Mouse (Mus musculus) Patski (cell line): ENCODE measurements around the gene Sgsm1. TPM values are rescaled to one million over a fixed set of nuclear protein-coding genes. Genes with fewer than 3 reads are reported as not detected.

Experiments
- ATAC-seq: fragments of 100-300 bp; one replicate; pipeline ENCODE4 v1.8.0; 2021
- CTCF ChIA-PET: fragments of 350-600 bp; sonication (Branson Sonifier 250); formaldehyde crosslinking; loops from one replicate; lab custom pipeline; 2022; ENCODE audit warnings: inconsistent platforms; lab: Charles Lee
- POLR2A ChIA-PET: fragments of 350-600 bp; sonication (Branson Sonifier 250); formaldehyde crosslinking; loops from one replicate; lab custom pipeline; 2022; ENCODE audit warnings: antibody characterized with exemption, inconsistent platforms; lab: Charles Lee
- DNase-seq: peaks from one replicate; pipeline ENCODE4 v3.0.0-alpha.2; 2011; ENCODE audit warnings: low read depth, low spot score
- H3K27me3 ChIP-seq: fragments of 371-371 bp; one replicate; pipeline ENCODE4 v1.5.1; 2021
- CTCF ChIP-seq: fragments of 100-300 bp; IDR thresholded peaks from one replicate; pipeline ENCODE4 v1.5.1; 2021
- in situ Hi-C: fragments of 300-500 bp; cut with MboI; formaldehyde crosslinking; loops from 3 replicates; pipeline ENCODE4 v1.11.1; 2018; ENCODE audit warnings: low pct_unique_long_range_greater_than_20kb, mixed read lengths
- polyA plus RNA-seq: library from polyadenylated mRNA; unstranded; gene quantifications from one replicate; pipeline ENCODE4 v1.2.3, GENCODE M21; 2021

Sgsm1 gene
- polyA plus RNA-seq, 1 experiment from 2014 or later = 0.12 TPM

DNA sequence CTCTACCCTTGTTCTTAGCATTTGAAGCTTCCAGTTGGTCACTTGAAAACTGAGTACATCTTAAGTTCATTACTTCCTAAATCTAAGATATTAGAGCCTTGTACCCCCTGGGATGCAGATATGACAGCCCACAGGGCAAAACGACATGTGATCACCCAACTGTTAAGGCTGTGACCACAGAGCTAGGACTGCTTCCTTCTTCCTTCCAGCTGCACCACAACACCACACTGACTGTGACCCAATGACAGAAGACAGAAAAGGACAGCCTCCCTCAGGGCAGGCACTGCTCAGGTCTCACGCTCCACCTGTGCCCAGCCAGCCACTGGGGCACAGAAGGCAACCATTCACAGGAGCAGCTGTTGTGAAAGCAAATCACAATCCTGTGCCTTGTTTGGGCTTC is 26.9 kb downstream of the Sgsm1 start:
- ChIA-PET CTCF (no interaction called here), POLR2A (no interaction called here)
- no peak for DNase-seq
- no peak for ATAC-seq
- H3K27me3 ChIP-seq = peaks cover 14% of the 10 kb centered on the region
- TF ChIP-seq CTCF = no peak
- in situ Hi-C loops = no loop called here

DNA sequence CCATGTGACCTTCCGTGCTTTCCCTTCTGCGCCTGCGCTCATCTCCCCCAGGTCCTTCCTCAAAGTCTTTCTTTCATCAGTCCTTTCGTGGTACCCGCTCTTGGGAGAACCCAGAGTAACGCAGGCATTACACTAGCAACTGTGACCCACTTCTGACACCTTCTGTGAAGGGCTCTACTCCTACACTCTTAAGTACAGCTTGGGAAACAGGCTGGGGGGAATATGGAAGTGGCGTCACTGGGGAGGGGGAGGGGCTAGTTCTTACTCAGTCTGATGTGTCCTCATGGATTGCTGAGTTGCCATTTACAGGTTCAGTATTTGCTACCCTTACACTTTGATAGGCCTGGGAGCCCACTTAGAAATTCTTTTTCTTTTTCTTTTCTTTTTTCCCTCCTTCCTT is 29.0 kb downstream of the Sgsm1 start:
- peaks cover 10% of the 10 kb centered on the region for H3K27me3 ChIP-seq
- ChIA-PET CTCF (no interaction called here), POLR2A (no interaction called here)
- ATAC-seq = no peak
- in situ Hi-C loops = no loop called here
- DNase-seq = no peak
- no peak for TF ChIP-seq CTCF

DNA sequence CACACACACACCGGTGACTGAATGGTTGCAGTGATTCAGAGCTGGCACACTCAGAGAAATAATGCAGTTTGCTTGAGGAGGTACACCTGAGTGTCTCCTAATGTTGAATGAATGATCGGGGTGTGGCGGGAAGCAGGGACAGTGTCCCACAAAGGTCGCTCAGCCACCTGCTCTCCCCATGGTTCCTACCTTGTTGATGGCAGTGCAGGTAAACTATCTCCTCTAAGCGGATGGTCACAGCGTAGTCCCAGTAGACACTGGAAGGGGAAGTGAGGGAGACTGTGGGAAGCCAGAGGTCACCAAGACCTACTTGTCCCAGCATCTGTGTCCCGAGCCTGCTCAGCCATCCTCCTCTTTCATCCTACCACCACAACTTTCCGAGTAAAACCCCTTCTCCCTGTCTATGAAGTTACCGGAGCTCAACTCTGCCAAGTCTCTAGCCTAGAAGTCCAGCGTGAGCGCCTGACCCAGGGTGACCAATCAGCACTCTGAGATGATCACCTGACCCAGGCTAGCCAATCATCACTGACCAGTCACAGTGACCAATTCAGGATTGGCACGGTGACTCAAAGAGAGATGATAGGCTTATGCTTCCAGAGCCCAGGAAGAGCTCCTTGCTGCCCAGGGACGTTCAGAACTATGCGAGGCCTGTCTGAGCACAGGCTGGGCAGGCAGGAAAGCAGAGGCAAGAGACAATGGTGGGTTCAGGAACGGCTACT is 30.3 kb downstream of the Sgsm1 start:
- peaks cover 17% of the 10 kb centered on the region for H3K27me3 ChIP-seq
- DNase-seq = no peak
- ChIA-PET CTCF (no interaction called here), POLR2A (no interaction called here)
- in situ Hi-C loops = no loop called here
- no peak for TF ChIP-seq CTCF
- no peak for ATAC-seq

DNA sequence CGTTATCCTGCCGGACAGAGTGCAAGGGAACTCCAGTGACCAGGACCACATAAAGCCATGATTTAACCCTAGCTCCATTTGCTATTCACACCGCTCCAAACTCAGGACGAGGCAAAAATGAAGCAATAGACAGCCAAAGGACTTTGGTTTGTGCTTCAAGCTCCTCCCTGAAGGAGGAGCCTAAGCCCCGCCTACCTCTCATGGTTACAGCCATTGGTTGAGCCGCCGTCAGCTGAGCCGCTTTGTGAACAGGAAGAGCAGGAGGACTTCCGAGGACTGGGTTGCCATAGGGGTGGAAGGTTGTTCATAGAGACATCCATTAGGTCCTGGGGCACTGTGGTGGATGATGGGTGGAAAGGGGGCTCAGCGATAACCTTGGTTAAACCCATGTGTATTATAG is 34.7 kb downstream of the Sgsm1 start:
- H3K27me3 ChIP-seq = peaks cover 8% of the 10 kb centered on the region
- in situ Hi-C loops = no loop called here
- ChIA-PET CTCF (no interaction called here), POLR2A (no interaction called here)
- no peak for ATAC-seq
- TF ChIP-seq CTCF = no peak
- no peak for DNase-seq

DNA sequence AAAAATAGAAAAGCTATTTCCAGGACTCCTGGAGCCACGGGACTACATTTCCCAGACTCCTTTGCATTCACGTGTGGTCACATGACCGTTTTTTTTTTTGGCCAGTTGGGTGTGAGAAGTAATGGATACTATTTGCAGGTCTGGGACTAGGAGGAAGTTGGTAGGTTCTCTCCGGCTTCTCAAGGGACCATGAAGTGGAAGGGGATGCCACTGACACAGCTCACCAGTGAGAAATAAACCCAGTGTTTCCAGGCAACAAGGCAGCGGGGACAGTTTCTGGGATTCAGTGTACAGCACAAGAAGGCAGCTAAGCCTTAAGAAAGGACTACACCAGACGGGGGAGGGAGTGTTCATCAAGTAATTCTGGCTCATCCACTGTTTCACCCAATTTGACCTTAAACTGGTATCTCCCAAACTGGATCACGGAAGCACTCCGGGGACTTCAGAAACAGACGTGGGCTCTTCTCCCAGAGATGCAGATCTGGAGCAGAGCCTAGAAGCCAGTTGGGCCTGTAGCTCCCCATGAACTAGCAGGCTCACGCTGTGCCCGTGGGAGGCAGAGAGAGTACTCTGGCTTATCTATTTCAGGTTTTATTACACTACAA is 39.3 kb downstream of the Sgsm1 start:
- no peak for DNase-seq
- ChIA-PET CTCF (no interaction called here), POLR2A (no interaction called here)
- peaks cover 8% of the 10 kb centered on the region for H3K27me3 ChIP-seq
- TF ChIP-seq CTCF = no peak
- in situ Hi-C loops = no loop called here
- ATAC-seq = no peak

DNA sequence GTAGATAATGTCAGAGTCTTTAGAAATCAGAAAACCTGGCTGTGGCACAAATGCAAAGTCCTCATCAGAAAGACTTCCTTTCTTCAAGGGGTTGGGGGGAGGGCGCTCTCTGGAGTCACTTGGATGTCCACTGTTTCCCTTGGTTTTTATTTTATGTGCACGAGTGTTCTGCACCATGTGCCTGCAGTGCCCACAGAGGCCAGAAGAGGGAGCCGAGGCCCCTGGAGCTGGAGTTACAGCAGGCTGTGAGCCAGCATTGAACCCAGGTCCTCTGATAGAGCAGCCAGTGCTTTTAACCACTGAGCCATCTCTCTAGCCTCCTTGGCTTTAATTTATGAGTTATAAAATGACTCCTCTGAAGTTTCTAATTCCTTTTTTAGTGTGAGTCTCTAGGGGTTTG is 40.5 kb downstream of the Sgsm1 start:
- ChIA-PET CTCF (no interaction called here), POLR2A (no interaction called here)
- ATAC-seq (no peak), DNase-seq (no peak)
- no peaks in the 10 kb centered on the region for H3K27me3 ChIP-seq
- no peak for TF ChIP-seq CTCF
- in situ Hi-C loops = no loop called here

DNA sequence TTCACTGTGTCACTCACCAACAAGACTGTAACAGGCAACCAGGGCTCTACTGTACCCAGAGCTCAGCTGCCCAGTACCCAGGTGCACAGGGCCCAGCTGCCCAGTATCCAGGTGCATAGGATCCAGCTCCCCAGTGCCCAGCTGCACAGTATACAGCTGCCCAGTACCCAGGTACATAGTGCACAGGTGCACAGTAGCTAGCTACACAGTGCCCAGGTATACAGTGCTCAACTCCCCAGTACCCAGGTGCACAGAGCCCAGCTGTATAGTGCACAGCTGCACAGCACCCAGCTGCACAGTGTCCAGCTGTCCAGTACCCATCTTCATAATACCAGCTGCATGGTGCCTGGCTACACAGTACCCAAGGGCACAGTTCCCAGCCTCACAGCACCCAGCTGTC is 42.3 kb downstream of the Sgsm1 start:
- ChIA-PET POLR2A (interaction anchor here (0.5 kb wide), 1 partner anchor 14 kb away, joined by 4 read pairs; no protein-coding TSS in a partner anchor), CTCF (interaction anchor here (1.4 kb wide), 1 partner anchor 8 kb away, joined by 3 read pairs; no protein-coding TSS in a partner anchor)
- no peak for ATAC-seq

DNA sequence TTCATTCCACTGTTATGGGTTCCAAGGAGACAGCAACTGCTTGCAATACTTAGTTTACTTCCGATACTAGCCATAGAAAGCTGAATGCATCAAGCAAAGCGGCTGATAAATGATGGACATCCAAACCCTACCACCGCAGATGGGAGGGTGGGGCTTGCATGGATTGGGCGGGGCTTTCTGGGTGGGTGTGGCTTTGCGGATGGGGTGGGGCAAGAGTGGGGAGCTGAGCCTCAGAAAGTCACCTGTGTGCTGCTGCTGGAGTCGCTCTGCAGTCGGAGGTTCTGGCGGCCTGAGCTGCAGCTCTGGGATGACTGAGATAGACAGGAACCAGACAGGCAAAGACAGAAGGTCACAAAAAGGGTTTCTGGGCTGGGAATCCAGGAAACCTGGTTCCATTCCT is 44.9 kb downstream of the Sgsm1 start:
- no peak for TF ChIP-seq CTCF
- POLR2A ChIA-PET = no interaction called here
- ATAC-seq = no peak
- CTCF ChIA-PET = no interaction called here
- in situ Hi-C loops = no loop called here
- DNase-seq = no peak
- no peaks in the 10 kb centered on the region for H3K27me3 ChIP-seq

More for the DNA sequence above, 42.3 kb downstream of the Sgsm1 start:
- no peak for DNase-seq
- in situ Hi-C loops = no loop called here
- no peaks in the 10 kb centered on the region for H3K27me3 ChIP-seq
- no peak for TF ChIP-seq CTCF

DNA sequence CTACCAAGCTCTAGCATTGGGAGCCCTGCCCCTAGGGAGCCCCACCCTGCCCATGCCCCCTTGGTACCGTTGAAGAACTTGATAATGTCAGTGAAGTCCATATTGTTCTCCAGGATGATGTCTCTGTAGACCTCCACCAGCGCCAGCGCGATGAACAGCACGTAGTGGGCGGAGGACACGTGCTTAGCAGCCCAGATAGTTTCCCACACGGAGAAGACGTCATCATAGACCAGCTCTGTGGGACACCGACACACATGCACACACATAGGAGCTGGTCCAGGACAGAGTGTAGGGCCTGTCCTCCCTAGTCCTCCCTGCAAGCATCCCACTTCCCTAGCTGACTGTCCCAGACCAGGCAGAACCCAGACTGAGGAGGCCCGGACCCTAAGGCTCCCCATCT is 59.8 kb downstream of the Sgsm1 start:
- POLR2A ChIA-PET = no interaction called here
- ATAC-seq = no peak
- no peak for TF ChIP-seq CTCF

DNA sequence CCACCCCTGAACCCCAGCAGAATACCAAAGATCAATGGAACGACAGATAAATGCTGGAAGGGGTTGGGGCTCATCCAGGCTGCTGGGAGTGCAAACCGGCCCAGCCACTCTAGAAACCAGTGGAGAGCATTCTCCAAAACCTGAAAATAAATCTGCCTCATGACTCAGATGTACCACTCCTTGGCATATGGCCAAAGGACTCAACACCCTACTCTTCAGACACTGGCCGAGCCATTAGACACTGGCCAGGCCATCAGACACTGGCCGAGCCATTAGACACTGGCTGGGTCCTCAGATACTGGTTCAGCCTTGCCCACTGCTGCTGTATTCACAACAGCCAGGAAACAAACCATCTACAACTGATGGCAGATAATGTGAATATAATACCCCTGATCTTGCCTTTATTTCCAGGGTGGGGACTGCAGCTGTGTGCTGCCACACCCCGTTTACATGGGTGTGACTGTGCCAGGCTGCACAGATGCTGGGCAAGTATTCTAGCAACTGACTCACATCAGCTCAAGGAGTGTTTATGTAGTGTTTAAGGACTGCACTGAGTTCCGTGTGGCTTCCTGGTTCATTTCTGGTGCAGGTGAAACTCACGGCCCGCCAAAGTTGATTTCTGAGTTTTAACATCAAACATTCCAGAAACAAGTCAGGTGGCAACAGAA is 61.2 kb downstream of the Sgsm1 start:
- no peak for TF ChIP-seq CTCF

More for the DNA sequence above, 59.8 kb downstream of the Sgsm1 start:
- CTCF ChIA-PET = no interaction called here
- in situ Hi-C loops = no loop called here
- H3K27me3 ChIP-seq = peaks cover 6% of the 10 kb centered on the region
- no peak for DNase-seq

DNA sequence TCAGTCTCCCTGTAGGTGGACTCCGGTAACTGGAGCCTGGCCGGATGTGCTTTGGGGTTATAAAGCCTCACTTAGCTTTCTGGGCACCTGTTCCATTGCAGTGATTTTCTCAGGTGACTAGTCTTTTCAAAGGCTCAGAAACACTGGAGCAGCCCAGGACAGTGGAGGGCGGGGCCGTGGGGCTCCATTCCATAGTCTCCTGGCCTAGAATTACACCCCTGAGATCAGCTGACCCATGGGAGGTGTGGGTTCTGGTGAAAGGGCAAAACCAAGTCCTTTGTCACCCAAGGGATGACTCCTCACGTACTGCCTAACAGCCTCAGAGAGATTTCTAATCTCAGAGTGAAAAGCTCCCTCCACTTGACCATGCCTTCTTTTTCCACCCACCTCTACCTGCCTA is 80.4 kb downstream of the Sgsm1 start:
- in situ Hi-C loops = loop anchor here (25.0 kb wide), 1 partner anchor 793 kb away; the partner anchor contains the start of gene Gm6588
- TF ChIP-seq CTCF = no peak
- no peaks in the 10 kb centered on the region for H3K27me3 ChIP-seq
- DNase-seq (no peak), ATAC-seq (no peak)
- CTCF ChIA-PET = interaction anchor here (1.2 kb wide), 1 partner anchor 130 kb away, joined by 3 read pairs; no protein-coding TSS in a partner anchor
- POLR2A ChIA-PET = no interaction called here

More for the DNA sequence above, 61.2 kb downstream of the Sgsm1 start:
- in situ Hi-C loops = loop anchor here (25.0 kb wide), 1 partner anchor 812 kb away; the partner anchor contains the start of gene Gm6588
- no peak for DNase-seq
- peaks cover 6% of the 10 kb centered on the region for H3K27me3 ChIP-seq
- ATAC-seq = no peak
- ChIA-PET POLR2A (no interaction called here), CTCF (interaction anchor here (0.6 kb wide), 1 partner anchor 17 kb away, joined by 3 read pairs; no protein-coding TSS in a partner anchor)
